Mouse (Mus musculus): Measurements from ENCODE around the gene Dyrk3.
"Not testable (repeated sequence)": the region's sequence is repeated elsewhere in the genome, so short reads cannot be mapped to it uniquely, and the experiment has no call there.

Dyrk3 gene

DNA sequence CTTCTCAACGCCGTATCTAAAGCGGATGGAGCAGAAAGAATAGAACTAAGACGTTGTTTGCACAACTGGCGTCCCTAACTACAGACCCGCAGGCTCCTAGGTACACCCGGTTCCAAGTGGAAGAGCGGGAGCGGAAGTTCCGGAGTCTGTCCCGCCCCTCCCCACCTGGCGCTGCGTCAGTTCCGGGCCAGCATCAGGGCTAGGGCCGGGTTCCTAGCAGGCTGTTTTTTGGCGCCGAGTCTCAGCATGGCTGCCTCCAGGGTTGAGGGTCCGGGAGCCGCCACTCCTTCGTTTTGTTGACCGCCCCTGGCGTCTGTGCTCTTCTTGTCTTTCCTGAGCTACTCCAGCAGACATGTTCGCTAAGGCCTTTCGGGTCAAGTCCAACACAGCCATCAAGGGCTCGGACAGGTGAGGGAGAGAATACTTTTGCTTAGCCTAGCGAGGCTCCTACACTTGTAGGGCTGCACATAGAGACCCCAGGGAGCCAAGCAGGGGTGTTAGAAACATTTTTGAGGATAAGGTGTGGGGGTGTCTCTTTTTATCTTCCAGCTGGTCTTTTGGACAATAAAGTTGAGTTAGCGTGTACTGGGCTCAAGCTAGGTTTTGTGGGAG lies 15.0 kb upstream of the Dyrk3 start, which contains the start of gene Eif2d:
TSS of gene Eif2d (plus strand) at position 164 of the 612 bp plus-strand sequence.
- peak; percentile 93 for DNase-seq

DNA sequence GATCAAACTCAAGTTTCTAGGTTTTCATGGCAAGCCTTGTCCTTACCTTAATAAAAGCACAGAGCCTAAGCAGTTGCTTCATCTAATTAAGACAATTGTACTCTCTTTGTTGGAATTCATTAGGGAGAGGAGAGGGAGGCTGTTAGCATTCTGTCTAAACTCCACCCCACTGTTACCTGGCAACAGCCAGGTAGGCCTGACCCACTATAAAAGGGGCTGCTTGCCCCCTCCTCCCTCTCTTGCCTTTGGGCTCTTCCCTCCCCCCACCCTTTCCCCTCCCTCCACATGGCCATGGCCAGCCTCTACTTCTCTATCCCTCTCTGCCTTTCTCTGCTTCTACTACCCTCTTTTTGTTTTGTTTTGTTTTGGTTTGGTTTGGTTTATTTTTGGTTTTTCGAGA lies 11.4 kb upstream of the Dyrk3 start:
- DNase-seq = no peak

DNA sequence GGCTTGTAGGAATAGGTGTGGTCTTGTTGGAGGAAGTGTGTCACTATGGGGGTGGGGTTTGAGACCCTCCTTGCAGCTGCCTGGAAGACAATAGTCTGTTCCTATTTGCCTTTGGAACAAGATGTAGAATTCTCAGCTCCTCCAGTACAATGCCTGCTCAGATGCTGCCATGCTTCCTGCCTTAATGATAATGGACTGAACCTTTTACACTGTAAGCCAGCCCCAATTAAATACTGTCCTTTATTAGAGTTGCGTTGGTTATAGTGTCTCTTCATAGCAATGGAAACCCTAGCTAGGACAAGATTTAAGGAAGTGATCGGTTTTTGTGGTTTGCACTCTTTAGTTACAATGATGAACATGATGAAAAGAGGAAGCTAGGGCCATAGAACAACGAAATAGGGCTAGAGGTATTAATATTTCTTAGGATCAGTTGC lies 8.1 kb upstream of the Dyrk3 start:
- DNase-seq = no peak

DNA sequence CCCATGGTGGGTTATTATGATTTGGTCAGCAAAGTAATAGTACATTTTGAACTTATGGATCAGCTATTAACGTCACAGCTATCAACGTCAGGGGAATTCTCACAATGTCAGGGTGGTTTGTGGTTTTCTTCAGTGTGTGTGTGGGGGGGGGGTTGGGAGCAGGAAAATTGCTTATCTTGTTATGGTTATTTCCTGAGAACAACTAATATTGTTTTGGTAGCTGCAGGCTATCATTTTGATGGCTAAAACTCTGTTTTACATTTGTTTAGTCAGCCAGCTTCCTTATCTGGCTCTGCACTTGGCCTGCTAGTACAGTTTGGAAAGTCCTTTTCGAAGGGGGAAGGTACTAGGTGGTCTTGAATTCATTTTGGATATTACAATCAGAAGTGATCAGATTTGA lies 7.1 kb upstream of the Dyrk3 start:
- DNase-seq = not testable (repeated sequence)

DNA sequence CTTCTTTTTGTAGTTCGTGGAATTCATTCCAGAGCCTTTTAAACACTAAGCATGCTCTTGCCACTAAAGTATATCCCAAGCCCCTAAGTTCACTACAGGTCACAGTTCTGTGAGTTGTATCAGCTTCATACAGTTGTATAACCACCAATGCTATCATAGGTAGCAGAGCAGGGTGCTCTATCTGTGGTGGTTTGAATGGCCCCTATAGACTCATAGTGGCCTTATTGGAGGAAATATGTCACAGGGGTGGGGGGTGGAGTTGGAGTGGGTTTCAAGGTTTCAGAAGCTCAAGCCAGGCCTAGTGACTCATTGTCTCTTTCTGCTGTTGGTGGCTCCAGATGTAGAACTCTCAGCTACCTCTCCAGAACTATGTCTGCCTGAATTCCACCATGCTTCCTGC lies 4.3 kb upstream of the Dyrk3 start:
- no peak for DNase-seq

DNA sequence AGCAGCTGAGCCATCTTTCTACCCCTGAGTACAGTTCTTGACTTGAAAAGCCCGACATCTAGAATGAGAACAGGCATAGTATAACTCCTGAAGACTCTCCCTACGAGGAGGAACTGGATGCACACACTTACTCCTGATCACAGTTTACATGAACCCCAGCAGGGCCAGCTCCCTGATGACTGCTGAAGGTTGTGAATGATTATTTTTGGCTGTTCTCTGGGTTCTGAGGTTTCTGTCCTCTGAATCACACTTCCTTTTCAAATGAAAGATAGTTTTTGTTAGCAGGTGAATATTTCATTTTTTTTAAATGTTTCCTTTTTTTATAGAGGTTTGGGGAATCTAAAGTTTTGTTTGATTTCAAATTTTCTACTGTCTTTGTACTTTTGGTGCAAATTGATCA lies 3.3 kb upstream of the Dyrk3 start:
- no peak for DNase-seq

DNA sequence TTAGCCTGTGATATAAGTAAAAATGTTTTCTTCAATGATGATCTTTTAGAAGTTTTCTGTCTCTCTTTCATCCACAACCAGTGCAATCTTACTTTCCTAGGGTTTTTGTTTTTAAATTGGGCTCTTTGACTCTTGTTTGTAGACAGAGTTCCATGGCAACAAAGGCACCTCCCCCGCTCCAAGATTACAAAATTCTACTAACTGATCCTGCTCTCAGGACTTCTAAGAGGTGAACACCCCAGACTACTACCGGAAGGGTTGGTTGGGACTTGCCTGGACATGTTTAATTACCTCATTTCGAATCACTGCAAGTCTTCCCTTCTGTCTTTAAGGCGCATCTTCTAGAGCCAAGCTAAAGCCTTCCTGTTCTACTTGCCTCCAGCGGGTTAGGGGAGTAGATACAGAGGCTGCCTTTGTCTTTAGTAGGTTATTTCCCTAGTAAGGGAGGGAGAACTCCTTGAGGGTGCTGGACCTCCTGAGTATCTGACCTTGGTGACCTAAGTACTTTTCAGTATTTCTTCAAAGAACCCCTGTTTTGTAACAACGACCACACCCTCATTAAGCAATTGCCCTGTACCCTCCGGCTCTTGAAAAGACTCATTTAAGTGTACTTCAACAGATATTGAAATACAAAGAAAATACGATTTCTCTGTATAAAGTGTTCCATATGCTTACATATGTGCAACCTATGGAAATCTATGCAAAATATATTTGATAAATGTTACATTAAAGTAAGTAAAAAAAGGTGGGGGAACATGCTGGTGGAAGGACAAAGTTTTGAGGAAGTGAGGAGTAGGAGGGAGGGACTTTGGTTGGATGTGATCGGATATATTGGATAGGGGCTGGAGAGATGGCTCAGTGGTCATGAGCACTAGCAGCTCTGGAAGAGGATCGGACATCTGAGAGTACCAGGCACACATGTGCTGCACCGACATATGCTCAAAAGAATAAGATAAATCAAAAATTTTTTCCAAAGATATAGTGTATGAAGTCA lies 1.3 kb upstream of the Dyrk3 start:
- DNase-seq = no peak

DNA sequence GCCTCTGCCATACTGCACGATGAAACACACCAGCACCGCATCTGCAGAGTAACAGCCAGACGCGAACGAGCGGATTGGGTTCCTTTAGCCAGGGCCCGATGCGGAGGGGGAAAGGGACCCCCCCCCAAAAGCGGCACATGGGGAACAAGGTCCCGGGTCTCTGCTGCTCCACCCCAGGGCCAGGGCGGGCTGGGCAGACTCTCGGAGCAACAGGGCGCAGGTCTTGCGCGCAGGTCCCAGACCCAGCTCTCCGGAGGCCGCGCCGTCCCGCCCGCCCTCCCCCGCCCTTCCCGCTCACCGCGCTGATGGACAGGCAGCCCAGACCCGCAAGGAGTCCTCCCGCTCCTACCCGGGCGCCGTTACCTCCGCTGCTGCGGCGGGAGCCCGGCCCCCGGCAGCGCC lies 422 bp downstream of the Dyrk3 start:
- DNase-seq = peak; percentile 51

DNA sequence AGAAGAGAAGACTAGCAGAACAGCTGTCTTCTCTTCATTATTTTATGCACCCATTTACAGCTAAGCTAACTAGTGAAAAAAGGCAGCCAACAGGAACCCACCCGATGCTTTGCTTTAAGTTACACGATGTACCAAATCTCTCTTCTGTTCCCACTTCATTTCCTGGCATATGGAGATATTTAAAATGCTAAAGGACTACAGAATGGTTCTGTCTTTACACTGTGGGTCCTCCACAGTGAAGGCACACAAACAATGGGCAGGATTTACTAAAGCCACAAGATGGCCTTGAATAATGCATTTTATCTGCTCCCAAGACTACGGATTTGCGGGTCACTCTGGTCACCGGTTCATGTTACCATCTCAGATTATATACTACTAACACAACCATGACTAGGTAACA lies 1.0 kb downstream of the Dyrk3 start:
- no peak for DNase-seq

DNA sequence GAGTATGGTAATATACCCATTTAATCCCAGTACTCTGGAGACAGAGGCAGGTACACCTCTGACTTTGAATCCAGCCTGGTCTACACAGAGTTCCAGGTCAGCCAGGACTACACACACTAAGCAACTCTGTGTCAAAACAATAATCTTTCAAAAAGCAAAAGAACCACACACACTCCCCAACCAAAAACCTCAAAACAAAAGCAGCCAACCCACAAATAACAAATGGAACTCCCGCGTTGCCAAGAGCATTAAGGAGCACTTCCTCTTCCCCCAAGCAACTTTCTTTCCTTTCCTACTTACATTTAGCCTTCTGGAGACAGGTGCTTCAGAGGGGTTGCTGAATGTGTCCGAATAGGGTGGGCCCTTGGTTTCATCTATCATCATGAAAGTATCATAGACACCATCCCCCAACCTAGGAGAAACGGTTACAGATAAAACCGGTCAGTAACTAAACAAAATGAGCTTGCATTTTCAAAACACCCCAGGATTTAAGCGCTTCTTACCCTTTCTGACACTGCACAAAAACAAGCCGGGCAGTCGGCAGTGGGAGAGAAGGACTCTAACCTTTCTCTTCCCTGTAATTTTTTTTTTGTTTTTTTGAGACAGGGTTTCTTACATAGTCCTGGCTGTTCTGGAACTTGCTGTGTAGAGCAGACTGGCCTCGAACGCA lies 2.0 kb downstream of the Dyrk3 start:
- DNase-seq = no peak

DNA sequence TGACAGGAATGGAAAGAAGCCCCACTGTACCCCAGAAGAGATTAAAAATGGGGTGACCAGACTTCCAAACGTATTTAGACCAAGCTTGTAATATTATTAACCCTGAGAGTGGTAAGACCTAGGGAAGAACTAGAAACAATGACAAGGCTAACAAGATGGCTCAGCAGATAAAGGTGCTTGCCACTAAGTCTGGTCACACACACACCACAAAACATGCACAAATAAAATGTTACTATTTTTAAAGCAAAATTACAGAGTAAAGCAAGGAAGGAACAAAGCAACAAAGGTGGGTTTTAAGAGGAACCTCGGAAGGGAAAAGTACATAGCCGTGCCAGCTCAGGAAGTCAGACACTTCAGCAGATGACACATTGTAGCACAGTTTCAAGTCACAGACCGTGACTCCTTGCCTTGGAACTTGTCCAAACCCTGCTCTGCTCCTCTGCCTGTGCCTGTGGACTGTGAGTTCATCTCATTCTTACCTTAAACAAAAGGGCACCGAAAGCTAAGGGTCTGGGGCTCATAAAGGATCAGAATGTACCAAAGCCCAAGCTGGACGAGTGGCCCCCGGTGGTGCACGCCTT lies 3.1 kb downstream of the Dyrk3 start:
- DNase-seq = peak; percentile 38

DNA sequence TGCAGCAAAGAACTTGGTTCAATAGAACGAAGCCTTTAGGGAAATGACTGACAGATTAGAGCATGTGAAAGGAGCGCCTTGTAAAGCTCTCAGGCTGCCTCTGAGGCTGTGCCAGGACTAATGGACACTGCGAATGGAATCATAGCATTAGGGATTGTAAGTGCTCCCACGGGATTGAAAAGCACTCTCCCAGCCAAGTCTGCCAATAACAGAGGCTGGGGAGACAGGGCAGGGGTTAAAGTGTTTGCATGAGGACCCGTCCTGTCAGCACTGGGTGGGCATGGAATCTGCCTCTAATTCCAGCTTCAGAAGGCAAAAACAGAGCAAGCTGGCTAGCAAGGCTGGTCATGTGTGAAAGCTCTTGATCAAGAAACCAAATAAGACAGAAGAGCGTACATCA lies 3.9 kb downstream of the Dyrk3 start:
- DNase-seq = no peak

DNA sequence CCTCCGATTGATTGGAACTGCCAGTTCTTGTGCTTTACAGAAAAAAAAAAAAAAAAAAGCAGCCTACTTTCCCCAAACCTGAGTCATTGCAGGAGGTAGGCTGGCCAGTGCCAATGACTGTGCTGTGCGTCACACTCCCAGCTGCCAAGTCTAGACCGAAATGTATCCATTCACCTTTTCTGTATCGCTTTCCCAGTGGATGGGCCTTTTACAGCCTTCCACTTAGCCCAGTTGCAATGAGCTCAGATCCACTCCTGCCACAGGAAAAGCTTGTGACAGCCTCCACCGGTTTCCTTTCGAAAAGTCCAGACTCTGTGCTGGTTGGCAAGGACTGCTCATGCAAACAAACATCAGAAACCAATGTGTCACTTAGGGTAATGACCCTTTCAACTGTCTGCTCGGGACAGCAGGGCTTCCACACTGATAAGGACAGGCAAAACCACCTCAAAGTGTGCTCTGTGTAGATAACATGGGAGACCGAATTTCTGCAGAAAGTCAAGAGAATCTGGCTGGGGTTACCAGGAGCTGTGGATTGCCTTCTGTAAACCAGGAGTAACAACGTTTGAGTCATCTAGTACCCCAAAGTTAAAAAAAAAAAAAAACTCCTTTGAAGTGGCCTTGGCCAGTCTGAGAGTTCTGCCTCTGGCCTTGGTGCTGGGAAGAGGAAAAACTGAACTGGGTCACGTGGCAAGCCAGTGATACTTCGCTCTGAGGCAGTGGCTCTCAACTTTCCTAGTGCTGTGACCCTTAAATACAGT lies 12.0 kb downstream of the Dyrk3 start:
- no peak for DNase-seq

DNA sequence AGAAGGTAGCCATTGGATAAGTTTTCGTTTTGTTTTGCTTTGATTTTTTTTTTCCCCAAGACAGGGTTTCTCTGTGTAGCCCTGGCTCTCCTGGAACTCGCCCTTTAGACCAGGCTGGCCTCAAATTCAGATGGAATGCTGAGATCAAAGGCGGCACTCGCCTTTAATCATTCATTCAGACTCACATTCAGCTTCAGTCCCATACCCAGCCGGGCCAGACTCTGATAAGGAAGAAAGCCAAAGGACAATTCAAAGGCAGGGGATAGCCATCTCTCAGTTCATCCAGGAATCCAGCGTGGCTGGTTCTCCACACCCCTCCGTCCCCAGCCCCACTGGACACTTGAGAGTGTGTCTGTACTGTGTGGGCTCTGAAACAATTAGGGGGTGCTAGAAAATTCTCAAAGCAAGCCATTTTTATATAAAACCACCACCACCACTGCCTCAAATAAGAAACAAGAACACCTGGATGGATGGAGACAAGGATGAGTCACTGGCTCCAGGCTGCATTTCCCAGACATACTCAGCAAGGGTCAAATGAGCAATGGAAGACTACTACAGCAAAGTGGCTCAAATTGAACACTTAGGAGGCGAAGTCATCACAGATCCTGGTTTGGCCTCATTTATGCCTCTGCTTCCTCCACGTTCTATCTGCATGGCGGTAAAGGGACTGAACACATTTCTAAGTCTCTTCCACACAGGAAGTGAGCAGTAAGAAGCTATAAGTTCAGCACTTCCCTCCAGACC lies 14.4 kb downstream of the Dyrk3 start:
- no peak for DNase-seq

DNA sequence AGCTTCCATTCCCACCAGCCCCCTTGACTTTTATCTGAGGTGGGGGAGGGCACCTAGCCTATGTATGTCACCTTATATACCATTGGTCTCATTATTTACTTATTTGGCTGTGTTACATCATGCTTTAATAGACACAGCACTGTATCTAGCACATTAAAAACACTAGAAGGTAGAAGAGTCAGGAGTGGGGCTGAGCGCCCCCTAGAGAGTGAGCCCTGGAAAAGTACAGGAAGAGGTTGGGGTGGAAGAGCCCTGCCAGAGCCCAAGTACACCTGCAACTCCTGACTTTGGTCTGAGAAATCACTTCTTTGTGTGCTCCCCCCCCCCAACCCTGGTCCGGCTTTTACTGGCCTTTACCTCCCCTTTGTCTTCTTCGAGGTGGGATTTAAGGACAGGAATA lies 16.2 kb downstream of the Dyrk3 start:
- DNase-seq = peak; percentile 62

DNA sequence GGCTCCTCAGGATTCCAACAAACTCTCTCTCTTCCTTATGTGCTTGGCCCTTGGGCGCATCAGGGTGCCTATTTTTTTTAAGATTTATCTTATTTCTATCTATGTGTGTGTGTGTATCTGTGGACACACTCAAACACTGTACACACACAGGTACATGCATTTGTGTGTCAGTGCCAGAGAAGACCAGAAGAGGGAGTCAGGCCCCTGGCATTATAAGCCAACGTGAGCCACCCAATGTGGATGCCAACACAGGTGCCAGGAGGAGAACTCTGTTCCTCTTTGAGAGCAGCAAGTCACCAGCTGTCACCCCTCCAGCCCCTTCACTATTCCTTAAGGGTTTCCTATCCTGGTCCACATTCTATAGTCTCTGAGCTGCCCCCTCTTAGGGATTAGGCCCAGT lies 19.1 kb downstream of the Dyrk3 start:
- DNase-seq = peak; percentile 72

DNA sequence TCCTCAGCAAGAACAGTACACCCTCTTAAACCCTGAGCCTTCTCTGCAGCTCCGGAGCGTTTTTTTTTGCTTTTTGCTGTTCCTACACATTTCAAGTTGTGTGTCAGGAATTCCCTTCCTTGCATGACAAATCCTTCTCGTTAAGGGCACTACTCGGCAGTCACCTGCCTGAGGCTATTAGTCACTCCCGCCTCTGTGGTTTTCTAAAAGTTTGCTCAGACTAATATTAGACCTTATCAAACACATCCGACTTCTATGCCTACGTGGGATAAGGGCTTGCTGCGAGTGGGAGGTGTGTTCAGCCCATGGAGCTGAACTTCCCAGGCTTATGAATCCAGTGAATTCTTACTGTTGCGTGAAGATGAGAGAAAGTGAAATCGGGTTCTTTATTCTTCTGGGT lies 19.6 kb downstream of the Dyrk3 start:
- DNase-seq = no peak

DNA sequence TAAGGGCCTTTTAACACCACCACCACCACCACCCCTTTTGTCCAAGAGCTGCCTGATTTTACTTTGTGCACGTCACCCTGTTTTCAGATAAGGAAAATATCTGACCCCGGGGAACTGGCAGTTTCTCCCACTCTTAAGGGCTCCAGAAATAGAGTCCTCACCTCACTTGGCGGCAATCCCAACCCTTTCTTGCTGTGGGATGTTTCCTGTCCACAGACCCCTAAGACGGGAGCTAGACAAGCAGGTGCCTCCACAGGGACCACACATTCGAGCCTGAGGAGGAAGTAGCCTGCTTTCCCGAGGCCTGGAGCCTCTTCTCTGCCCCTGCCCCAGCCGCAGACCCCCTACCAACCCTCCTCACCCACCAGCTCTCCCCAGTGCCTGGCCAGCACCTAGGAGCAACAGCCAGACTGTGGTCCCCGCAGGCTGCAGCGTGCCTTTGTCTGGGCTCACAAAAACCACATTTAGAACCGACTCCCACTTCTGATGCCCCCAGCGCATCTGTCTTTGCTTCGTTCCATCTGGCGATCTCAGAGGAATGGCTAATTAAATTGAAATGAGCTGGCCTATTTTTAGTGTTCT lies 21.6 kb downstream of the Dyrk3 start:
- DNase-seq = no peak

DNA sequence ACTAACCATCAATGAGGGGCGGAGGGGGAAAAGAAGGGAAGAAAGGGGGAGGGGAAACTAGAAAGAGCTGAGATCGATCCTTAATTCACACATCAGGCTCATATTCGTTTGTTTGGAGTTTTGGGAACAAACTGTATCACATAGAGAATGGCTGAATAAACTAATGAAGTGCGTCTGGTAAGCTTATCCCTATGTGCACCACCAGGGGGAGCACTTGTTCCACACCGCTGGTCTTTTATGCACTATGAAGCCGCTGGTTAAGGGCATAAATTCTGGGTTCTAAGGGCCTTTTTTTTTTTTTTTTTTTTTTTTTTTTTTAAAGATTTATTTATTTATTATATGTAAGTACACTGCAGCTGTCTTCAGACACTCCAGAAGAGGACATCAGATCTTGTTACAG lies 22.2 kb downstream of the Dyrk3 start:
- DNase-seq = peak; percentile 72

DNA sequence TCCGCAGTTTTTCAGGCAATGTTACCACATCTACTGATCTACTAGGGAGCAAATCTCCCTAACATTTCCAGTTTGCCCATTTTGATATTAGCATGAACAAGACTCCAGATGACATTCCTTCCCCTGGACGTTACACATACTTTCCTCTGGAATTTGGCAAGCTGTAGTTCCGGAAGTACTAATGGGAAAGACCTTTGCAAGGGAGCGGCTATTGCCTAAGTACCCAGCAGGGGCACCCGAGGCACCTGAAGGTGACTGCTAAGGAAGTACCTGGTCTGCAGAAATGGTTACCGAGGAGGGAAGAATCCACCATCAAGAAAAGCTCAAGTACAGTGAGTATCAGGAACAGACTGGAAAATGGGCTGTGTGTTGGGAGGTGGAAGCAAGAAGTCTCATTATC lies 25.6 kb downstream of the Dyrk3 start:
- DNase-seq = no peak

DNA sequence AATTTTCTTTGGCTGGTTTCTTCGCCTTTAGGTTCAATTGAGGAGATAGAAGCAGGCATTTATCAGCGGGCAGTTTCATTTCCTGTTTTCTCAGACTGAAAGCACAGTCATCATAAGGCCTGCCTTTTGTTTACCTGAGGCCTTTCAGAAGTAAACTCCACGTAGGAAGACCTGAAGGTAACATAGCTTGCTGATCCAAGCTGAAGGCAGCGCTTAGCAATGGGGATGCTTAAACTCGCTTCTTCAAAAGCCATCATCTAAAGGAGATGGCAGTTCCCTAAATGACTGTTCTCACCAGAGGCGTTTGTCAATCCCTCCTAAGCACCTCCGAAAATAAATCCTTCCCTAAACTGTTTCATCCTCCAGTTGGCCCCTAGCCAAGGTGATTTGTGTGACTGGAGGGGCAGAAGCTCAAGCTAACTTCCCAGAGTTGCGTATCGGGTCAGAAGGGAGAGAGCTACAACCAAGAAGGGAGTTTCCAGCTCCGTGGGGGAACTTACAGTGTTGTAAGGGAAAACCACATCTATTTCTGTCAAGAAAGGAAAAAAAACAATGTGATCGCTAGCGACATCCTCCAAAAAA lies 27.5 kb downstream of the Dyrk3 start:
- DNase-seq = no peak

Measured in thymus, postnatal 14 days (tissue).